Mouse (Mus musculus) gastrocnemius, adult 2 months (tissue): ENCODE measurements at regions not wholly inside any gene's neighbourhood (a gene's known extent, or its start where the extent isn't known, plus 50 kb on each side); places are given as distances from the start of the nearest gene placed in this dataset.

Experiments
- DNase-seq: peaks from one replicate; pipeline ENCODE4 v3.0.0; 2022
- H3K27ac ChIP-seq: fragments of 200-600 bp; 2 replicates; pipeline ENCODE4 v1.8.1; 2022; ENCODE audit warnings: mild to moderate bottlenecking
- H3K4me3 ChIP-seq: fragments of 200-600 bp; 2 replicates; pipeline ENCODE4 v1.8.1; 2022; ENCODE audit warnings: mild to moderate bottlenecking, moderate library complexity
- CTCF ChIP-seq: fragments of 200-600 bp; IDR thresholded peaks from 2 replicates; pipeline ENCODE4 v1.8.1; 2022; ENCODE audit warnings: antibody characterized with exemption, mild to moderate bottlenecking, moderate library complexity
- intact Hi-C: fragments of 180-260 bp; cut with DNase I; formaldehyde crosslinking; loops from one replicate; pipeline ENCODE4 v1.15.1; 2025

- intact Hi-C loops = no loop called here
- TF ChIP-seq CTCF = no peak
- DNase-seq = no peak
These were observed 60.5 kb downstream of the Uqcrfs1 start for GRCm38 (mm10) chr13:30484527-30485185.

DNA sequence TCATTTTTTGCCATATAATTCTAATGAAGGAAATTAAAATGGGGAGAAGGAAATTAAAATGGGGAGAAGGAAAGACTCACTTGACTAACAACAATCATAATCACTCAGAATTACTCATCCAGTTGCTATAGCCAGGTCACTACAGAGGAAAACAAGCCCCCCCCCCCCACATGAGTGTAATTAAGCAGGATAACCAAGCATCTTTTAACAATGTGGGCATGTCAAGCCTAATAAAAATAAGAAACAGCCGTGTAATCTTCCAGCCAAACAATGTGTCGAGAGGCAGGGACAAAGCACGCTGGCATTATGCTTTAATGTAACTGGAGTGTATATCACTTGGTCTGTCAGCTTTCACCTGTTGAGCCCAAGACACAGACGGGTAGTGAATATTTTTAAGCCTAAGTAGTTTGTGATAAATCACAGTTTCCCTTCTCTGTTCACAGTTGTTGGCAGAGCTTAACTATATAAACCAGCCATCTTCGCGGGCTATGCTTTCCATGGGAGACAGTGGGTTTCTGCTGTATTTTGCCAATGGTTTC lies 66.0 kb downstream of the Uqcrfs1 start:
- DNase-seq = no peak
- Histone ChIP-seq H3K4me3 (no peak overlapping the region), H3K27ac (no peak overlapping the region)
- intact Hi-C loops = no loop called here
- no peak for TF ChIP-seq CTCF

More at GRCm38 (mm10) chr13:30484527-30485185, 60.5 kb downstream of the Uqcrfs1 start:
- H3K27ac ChIP-seq = peak overlapping the region; percentile 35; the same call in 1 of the 2 replicates
- no peak overlapping the region for H3K4me3 ChIP-seq

- no peak overlapping the region for H3K4me3 ChIP-seq
- no peak for TF ChIP-seq CTCF
- intact Hi-C loops = no loop called here
These were observed 66.6 kb downstream of the Uqcrfs1 start for GRCm38 (mm10) chr13:30478556-30478955.

GRCm38 (mm10) chr13:30471300-30471699 lies 73.9 kb downstream of the Uqcrfs1 start:
- H3K27ac ChIP-seq = no peak overlapping the region
- TF ChIP-seq CTCF = no peak
- DNase-seq = peak; percentile 44
- intact Hi-C loops = no loop called here
- no peak overlapping the region for H3K4me3 ChIP-seq

More at GRCm38 (mm10) chr13:30478556-30478955, 66.6 kb downstream of the Uqcrfs1 start:
- no peak overlapping the region for H3K27ac ChIP-seq
- DNase-seq = no peak

- no peak for DNase-seq
- intact Hi-C loops = no loop called here
- no peak overlapping the region for H3K27ac ChIP-seq
- H3K4me3 ChIP-seq = no peak overlapping the region
- TF ChIP-seq CTCF = no peak
These were observed 78.1 kb downstream of the Uqcrfs1 start for GRCm38 (mm10) chr13:30467104-30467503.

GRCm38 (mm10) chr13:30465439-30465838 lies 79.7 kb downstream of the Uqcrfs1 start:
- intact Hi-C loops = no loop called here
- DNase-seq = no peak
- Histone ChIP-seq H3K4me3 (no peak overlapping the region), H3K27ac (peak overlapping the region; percentile 24; the same call in 1 of the 2 replicates)
- no peak for TF ChIP-seq CTCF

- DNase-seq = no peak
- TF ChIP-seq CTCF = no peak
- intact Hi-C loops = no loop called here
- Histone ChIP-seq H3K4me3 (no peak overlapping the region), H3K27ac (no peak overlapping the region)
These were observed 89.9 kb downstream of the Uqcrfs1 start for GRCm38 (mm10) chr13:30455278-30455681.

DNA sequence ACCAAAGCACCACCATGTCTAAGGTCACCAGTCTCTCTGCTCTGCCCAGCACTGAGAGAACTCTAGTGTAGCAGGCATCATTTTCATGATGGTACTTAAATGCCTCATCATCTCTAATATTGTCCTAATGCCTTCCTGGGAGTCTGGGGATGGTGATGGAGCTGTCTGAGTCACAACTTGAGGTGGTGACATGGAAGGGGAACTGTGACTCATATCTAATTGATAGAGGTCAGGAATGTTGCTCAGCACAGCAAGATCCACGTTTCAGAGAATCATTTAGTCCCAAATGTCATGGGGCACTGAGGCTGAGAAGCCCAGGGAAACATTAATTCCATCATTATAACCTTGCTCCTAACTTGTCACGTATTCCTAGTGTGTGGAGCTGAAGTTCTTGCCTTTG lies 93.0 kb downstream of the Uqcrfs1 start:
- Histone ChIP-seq H3K27ac (no peak overlapping the region), H3K4me3 (no peak overlapping the region)
- no peak for DNase-seq
- intact Hi-C loops = no loop called here
- no peak for TF ChIP-seq CTCF

- no peak for DNase-seq
- H3K4me3 ChIP-seq = no peak overlapping the region
- TF ChIP-seq CTCF = no peak
These were observed 96.3 kb downstream of the Uqcrfs1 start for GRCm38 (mm10) chr13:30448895-30449294.

More at GRCm38 (mm10) chr13:30448895-30449294, 96.3 kb downstream of the Uqcrfs1 start:
- no peak overlapping the region for H3K27ac ChIP-seq
- intact Hi-C loops = no loop called here
